Mouse (Mus musculus): ENCODE measurements around the gene Elmo3. TPM values are rescaled to one million over a fixed set of nuclear protein-coding genes. Genes with fewer than 3 reads are reported as not detected.
A peak's percentile ranks its signal among the peaks of the same experiment; 100 is the strongest.

The Elmo3 gene
- polyA plus RNA-seq, 1 experiment from 2014 or later = 18.3 TPM

DNA sequence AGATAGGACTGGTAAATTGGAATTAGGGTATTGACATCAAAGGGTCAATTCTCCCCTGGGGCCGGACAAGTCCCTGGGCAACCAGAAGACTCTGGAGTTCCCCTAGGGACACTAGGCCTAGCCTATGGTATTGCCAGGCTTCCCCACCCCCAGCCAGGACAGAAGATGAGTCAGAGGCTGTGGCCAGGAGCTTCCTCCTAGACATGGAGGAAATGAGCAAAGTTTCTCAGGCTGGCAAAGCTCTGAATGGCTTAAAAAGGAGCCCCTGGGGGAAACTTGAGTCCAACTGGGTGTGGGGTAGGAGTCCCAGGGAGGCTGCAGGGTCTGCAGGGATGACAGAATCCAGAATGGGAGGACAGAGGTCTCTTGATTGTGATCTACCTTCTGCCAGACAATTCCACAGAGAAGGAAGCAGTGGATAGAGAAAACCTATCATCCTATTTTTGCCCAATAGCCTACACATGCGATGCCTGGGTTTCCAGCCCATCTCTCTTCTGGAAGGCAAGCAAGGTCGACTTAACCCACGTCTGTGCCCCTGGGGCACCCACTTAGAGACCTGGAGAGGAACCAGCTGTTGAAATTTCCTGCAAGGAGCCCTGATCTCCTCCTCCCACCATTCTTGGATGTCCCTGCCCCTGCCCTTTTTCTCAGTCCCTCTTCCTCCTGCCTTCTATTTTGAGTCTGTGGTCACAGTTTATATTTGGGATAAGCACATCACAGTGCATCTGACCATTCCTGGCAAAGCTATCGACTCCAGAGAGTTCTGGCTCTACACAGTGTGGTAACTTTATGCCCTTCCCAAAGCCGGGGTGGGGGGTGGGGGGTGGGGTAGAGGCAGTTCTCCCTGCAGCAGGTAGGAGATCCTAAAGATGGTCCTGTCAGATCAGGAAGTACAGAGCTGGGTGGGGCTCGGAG lies 39.9 kb downstream of the Elmo3 start:
- no peak for ATAC-seq
- Histone ChIP-seq H3K9me3 (no peaks in the 10 kb centered on the region), H3K27ac (peak overlapping the region; percentile 40; the same call in 1 of the 2 replicates), H3K36me3 (no peaks in the 10 kb centered on the region), H3K4me3 (replicated peaks) (no peak overlapping the region), H3K4me1 (replicated peaks) (peaks cover 53% of the 10 kb centered on the region), H3K9ac (0 out of 2 replicates have a peak overlapping the region, but pooled peaks have one; percentile 8), H3K4me2 (replicated peaks) (peak overlapping the region; percentile 98), H3K27me3 (replicated peaks) (peaks cover 9% of the 10 kb centered on the region; the same call in 1 of the 2 replicates)
- 44% methylated on average over 7 of the region's 7 CpGs for WGBS

DNA sequence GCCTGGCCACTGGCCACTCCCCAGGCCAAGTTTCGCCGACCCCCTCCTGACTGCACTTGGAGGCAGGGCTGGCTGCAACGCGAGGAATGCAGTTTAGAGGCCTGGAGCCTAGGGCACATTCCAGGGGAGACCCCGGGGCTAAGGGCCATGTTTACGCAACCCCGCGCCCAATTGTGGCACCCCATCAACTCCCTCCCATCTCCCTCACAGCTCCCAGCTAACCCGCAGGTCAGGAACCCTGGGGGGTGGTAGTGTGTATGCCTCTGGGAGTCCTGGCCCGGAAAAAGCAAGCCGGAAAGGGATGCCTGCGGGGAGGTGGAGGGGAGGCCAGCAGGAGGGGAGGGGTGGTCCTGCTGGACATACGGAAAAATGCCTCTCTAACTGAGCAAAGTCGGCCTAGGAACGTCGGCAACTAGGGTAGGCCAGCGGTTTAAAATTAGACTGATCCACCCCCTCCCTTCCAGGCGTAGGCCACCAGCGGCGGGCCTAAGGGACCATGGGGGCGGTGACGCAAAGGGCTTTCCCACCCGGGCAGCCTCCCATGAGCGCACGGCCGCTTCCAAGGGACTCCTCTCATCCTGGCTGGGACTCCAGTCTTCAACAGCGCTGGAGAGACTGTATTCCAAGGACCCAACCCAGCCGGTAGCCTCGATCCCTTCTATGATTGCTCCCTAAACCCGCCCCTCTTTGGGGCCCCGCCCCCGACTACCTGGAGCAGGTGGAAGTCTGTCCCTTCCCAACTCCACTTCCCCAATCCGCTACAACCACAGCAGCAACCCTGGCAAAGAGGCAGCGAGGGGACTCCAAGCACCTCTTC lies 41.4 kb downstream of the Elmo3 start:
- peak overlapping the region; percentile 66 for H3K9ac ChIP-seq
- WGBS = 1% methylated on average over 34 of the region's 34 CpGs
- ATAC-seq = peak; percentile 65
- H3K4me2 ChIP-seq (replicated peaks) = peak overlapping the region; percentile 98
- peaks cover 40% of the 10 kb centered on the region for H3K4me1 ChIP-seq (replicated peaks)
- peaks cover 10% of the 10 kb centered on the region; the same call in 1 of the 2 replicates for H3K27me3 ChIP-seq (replicated peaks)
- H3K27ac ChIP-seq = peak overlapping the region; percentile 92
- no peaks in the 10 kb centered on the region for H3K9me3 ChIP-seq
- peak overlapping the region; percentile 74 for H3K4me3 ChIP-seq (replicated peaks)
- H3K36me3 ChIP-seq = no peaks in the 10 kb centered on the region

DNA sequence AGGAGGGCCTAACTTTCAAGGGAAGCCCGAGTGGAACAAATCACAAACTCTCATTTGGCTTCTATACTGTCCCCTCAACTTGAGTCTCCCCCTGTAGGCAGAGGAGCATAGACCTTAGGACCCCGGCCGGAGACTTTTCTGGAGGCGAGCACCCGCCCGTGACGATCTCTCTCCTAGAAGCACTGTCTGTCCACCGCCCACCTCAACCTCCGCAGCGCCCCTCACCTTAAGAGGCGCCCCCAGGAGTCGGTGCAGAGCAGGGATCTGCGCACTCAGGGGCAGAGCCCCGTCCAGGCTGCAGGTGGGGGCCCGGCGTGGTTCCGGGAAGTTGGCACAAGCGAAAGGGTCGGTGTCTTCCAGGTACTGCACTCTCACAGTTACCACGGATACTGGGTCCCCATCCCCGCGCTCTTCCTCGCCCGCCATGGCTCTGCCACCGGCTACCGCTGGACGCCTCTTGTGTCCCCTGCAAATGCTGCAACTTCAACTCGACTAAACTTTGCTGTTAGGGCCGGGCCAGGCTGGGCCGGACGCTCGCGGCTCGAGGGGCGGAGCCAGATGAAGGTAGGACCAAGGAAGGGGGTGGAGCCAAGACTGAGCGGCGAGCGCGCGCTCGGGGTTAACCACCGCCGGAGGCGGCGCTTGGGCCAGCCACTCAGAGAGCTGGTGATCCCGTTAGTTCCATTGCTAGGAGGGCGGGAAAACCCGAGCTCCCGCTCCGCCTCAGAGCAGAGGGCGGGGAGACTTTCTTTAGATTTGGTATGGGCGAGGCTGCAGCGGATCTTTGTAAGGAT lies 42.2 kb downstream of the Elmo3 start, which contains the start of gene Fhod1:
Gene Fhod1, minus strand, starts transcription at position 526 of the 794 bp plus-strand sequence.
- H3K27me3 ChIP-seq (replicated peaks) = peaks cover 10% of the 10 kb centered on the region; the same call in 1 of the 2 replicates
- peak; percentile 92 for ATAC-seq
- H3K9me3 ChIP-seq = no peaks in the 10 kb centered on the region
- H3K36me3 ChIP-seq = no peaks in the 10 kb centered on the region
- under 1% methylated on average over 53 of the region's 53 CpGs for WGBS
- peak within 1 kb of the TSS; percentile 66 for H3K9ac ChIP-seq
- H3K27ac ChIP-seq = peak within 1 kb of the TSS; percentile 92
- H3K4me3 ChIP-seq (replicated peaks) = peak within 1 kb of the TSS; percentile 74
- peaks cover 40% of the 10 kb centered on the region for H3K4me1 ChIP-seq (replicated peaks)
- peak within 1 kb of the TSS; percentile 98 for H3K4me2 ChIP-seq (replicated peaks)

DNA sequence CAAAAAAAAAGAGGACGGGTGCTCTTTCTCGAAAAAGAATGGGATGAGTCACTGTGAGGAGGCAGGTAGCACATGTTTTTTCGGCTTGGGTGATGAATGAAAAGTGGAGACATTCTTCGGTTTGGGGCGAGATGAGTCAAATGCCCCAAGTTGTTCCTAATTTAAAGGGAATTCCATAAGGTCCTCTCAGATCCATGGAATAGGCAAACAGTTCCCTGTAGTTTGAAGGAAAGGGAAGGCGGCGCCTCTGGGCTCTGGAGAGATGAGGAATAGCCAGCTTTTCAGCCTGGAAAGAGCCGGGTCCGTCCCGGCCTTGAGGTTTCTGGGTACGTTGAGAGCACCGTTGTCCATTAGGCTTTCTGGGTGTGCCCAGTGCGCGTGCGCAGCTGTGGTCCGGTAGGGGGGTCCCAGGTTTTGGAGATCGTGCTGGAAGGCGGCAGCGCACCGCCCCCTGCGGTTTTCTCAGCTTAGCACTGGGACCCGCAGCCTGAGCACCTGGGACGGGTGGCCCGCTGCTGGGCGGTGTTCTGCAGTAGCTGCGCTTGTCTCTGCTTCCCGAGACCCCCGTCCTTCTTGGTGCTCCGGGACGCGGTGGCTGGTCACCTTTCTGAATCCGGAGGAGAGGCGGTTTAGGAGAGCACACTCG lies 43.2 kb downstream of the Elmo3 start, which contains the start of gene Slc9a5:
Gene Slc9a5, plus strand, starts transcription at position 394 of the 646 bp plus-strand sequence.
- Histone ChIP-seq H3K27ac (peak within 1 kb of the TSS; percentile 92), H3K4me1 (replicated peaks) (peaks cover 40% of the 10 kb centered on the region)
- under 1% methylated on average over 34 of the region's 34 CpGs for WGBS

DNA sequence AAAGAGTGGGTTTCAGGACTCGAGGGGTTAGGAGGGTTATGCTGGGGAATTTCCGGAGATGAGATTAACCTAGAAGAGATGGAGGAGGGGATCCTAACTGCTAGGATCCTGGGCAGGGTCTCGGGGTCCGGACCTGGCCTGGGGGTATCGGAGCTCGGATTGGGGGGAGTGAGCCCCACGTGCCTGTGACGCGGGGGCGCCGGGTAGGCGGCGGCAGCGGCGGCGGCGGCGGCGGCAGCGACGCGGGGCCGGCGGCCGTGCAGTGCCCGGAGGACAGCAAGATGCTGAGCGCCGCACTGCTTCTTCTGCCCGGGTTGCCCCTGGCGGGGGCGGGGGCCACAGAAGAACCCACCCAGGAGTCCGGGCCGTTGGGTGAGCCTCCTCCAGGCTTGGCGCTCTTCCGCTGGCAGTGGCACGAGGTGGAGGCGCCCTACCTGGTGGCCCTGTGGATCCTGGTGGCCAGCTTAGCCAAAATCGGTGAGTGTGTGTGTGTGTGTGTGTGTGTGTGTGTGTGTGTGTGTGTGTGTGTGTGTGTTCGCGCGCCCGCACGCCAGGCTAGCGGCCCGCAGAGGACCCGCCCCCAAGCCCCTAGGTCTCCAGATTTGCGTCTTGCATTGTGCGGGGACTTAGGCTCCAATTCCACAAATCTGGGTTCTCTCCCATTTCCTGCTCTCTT lies 43.8 kb downstream of the Elmo3 start:
- Histone ChIP-seq H3K4me3 (replicated peaks) (peak overlapping the region; percentile 74), H3K36me3 (no peaks in the 10 kb centered on the region), H3K4me1 (replicated peaks) (peaks cover 39% of the 10 kb centered on the region), H3K9ac (peak overlapping the region; percentile 59), H3K27ac (no peak overlapping the region), H3K4me2 (replicated peaks) (peak overlapping the region; percentile 98), H3K27me3 (replicated peaks) (peaks cover 10% of the 10 kb centered on the region; the same call in 1 of the 2 replicates), H3K9me3 (no peaks in the 10 kb centered on the region)
- ATAC-seq = no peak
- under 1% methylated on average over 47 of the region's 48 CpGs for WGBS

More for the DNA sequence above, 43.2 kb downstream of the Elmo3 start, which contains the start of gene Slc9a5:
- Histone ChIP-seq H3K36me3 (no peaks in the 10 kb centered on the region), H3K9me3 (no peaks in the 10 kb centered on the region), H3K4me3 (replicated peaks) (peak within 1 kb of the TSS; percentile 74), H3K27me3 (replicated peaks) (peaks cover 10% of the 10 kb centered on the region; the same call in 1 of the 2 replicates), H3K9ac (peak within 1 kb of the TSS; percentile 66), H3K4me2 (replicated peaks) (peak within 1 kb of the TSS; percentile 98)
- peak; percentile 11; the same call in 1 of the 2 replicates for ATAC-seq

DNA sequence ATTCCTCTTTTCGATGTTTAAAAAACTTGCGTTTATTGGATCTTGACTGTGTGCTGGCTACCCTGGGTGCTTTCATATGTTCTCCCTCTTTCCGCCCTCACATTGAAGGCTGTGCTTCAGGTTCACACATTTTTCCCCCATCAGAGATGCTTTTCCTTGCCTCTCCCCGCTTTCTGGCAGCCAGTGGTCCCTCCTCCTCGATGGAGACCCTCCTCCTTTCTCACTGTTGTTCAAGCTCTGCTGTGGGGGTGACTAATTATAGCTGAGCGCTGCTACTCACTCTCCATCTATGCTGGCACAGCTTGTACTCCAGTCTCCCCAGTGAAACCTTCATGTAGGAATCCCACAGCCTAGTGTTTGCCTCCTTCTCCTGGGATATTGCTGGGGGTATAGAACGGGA lies 44.8 kb downstream of the Elmo3 start:
- no peak for ATAC-seq
- Histone ChIP-seq H3K9me3 (no peaks in the 10 kb centered on the region), H3K27ac (no peak overlapping the region), H3K9ac (no peak overlapping the region), H3K36me3 (no peaks in the 10 kb centered on the region), H3K27me3 (replicated peaks) (peaks cover 10% of the 10 kb centered on the region; the same call in 1 of the 2 replicates), H3K4me3 (replicated peaks) (no peak overlapping the region), H3K4me1 (replicated peaks) (peaks cover 33% of the 10 kb centered on the region), H3K4me2 (replicated peaks) (peak overlapping the region; percentile 98)
- WGBS = 47% methylated on average over 7 of the region's 7 CpGs

DNA sequence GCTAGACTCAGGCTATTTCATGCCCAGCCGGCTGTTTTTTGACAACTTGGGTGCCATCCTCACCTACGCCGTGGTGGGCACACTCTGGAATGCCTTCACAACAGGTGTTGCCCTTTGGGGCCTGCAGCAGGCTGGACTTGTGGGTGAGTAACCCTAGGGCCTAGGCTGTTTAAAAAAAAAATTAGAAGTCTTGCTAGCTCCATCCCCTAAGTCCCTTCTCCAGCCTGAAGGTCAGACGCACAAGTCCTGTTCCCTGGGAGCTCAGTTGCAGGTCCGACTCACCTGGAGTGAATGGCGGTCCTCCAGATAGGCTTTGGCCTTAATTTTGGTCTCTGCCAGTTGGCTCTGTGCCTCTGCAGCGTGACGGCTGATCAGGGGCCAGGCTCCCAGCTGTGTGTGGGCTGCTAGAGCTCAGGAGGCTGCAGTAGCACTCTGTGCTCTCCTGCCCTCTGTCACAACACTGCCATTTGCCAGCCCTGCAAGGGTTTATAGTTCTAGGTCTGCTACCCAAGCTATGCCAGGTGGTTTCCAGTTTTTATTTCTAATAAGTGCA lies 48.3 kb downstream of the Elmo3 start:
- 85% methylated on average over 8 of the region's 8 CpGs for WGBS
- Histone ChIP-seq H3K9ac (no peak overlapping the region), H3K27me3 (replicated peaks) (peaks cover 8% of the 10 kb centered on the region; the same call in 1 of the 2 replicates), H3K4me1 (replicated peaks) (peaks cover 17% of the 10 kb centered on the region), H3K27ac (no peak overlapping the region), H3K36me3 (no peaks in the 10 kb centered on the region), H3K9me3 (no peaks in the 10 kb centered on the region), H3K4me2 (replicated peaks) (no peak overlapping the region), H3K4me3 (replicated peaks) (no peak overlapping the region)
- no peak for ATAC-seq

DNA sequence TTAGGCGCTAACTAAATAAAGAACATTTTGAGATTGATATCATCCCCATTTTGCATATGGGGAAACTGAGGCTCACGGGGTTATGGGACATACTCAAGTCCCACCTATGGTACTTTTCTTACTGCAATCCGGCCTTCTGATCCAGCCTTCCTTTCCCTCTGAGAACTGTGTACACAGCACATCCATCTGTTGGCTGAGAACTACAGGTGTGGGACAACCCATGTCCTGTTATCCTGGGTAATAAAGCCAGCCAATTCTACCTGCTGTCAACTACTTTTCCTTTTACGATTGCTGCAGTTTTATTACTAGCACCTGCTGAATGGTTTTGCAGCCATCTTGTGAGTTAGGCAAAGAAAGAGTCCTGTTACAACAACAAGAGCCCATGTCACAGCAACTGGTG lies 49.1 kb downstream of the Elmo3 start:
- Histone ChIP-seq H3K27me3 (replicated peaks) (peaks cover 5% of the 10 kb centered on the region; the same call in 1 of the 2 replicates), H3K27ac (no peak overlapping the region), H3K36me3 (no peaks in the 10 kb centered on the region), H3K4me1 (replicated peaks) (peaks cover 12% of the 10 kb centered on the region), H3K4me3 (replicated peaks) (no peak overlapping the region), H3K9ac (no peak overlapping the region), H3K4me2 (replicated peaks) (no peak overlapping the region), H3K9me3 (no peaks in the 10 kb centered on the region)
- ATAC-seq = peak; percentile 57
- WGBS = 81% methylated on average over 4 of the region's 4 CpGs

DNA sequence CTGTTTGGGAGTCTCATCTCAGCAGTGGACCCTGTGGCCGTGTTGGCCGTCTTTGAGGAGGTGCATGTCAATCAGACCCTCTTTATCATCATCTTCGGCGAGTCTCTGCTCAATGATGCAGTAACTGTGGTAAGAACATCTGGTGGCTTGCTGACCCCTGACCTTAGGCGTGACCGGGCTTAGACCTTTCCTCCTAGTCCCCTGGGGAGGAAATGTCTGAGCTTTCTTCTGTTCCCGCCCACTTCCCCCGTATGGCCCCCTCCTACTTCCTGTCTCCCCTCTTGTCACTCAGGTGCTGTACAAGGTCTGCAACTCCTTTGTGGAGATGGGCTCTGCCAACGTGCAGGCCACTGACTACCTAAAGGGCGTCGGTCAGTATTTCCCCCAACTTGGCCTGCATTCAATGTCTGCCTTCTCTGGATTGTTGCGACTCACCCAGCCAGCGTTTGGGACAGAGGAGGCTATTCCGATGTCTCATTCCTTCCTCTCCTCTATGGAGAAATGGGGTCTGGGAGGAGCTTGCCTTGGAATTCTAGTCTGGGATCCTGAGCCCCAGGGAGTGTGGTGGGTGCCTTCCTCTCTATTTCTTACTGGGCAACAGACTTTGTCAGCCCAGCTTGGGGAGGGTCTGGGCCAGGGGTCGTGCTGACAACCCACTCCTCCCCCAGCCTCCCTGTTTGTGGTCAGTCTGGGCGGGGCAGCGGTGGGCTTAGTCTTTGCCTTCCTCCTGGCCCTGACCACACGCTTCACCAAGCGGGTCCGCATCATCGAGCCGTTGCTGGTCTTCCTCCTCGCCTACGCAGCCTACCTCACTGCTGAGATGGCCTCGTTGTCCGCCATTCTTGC lies 50.0 kb downstream of the Elmo3 start:
- 73% methylated on average over 26 of the region's 26 CpGs for WGBS
- 0 out of 2 replicates have a peak, but pooled peaks cover under 1% of the 10 kb centered on the region for H3K27me3 ChIP-seq (replicated peaks)
- H3K36me3 ChIP-seq = no peaks in the 10 kb centered on the region
- 0 out of 2 replicates have a peak, but pooled peaks have one; percentile 3 for ATAC-seq
- H3K27ac ChIP-seq = no peak overlapping the region
- no peak overlapping the region for H3K4me3 ChIP-seq (replicated peaks)
- H3K9ac ChIP-seq = no peak overlapping the region
- H3K9me3 ChIP-seq = no peaks in the 10 kb centered on the region
- H3K4me2 ChIP-seq (replicated peaks) = no peak overlapping the region
- H3K4me1 ChIP-seq (replicated peaks) = peaks cover 7% of the 10 kb centered on the region; the same call in 1 of the 2 replicates

DNA sequence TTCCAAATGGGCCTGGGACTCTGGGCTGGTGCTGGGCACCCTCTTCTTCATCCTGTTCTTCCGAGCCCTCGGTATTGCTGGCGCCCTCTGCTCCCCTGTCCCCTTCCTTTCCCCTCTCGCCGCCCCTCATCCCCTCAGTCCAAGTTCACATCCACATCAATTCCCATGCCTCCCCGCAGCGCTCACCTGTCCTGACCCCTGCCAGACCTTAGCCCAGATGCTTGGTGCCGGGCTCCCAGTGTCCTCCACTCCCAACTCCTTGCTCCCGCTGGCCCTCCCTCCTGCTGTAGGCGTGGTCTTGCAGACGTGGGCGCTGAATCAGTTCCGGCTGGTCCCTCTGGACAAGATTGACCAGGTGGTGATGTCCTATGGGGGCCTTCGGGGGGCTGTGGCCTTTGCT lies 51.3 kb downstream of the Elmo3 start:
- H3K27me3 ChIP-seq (replicated peaks) = no peaks in the 10 kb centered on the region

More for the DNA sequence above, 51.3 kb downstream of the Elmo3 start:
- Histone ChIP-seq H3K4me2 (replicated peaks) (no peak overlapping the region), H3K9me3 (no peaks in the 10 kb centered on the region), H3K27ac (no peak overlapping the region), H3K4me3 (replicated peaks) (no peak overlapping the region), H3K4me1 (replicated peaks) (peaks cover 8% of the 10 kb centered on the region; the same call in 1 of the 2 replicates), H3K36me3 (no peaks in the 10 kb centered on the region), H3K9ac (no peak overlapping the region)
- ATAC-seq = no peak
- WGBS = 87% methylated on average over 14 of the region's 14 CpGs
